Mouse (Mus musculus) left cerebral cortex, adult 8-10 months (tissue): ENCODE measurements at regions not wholly inside any gene's neighbourhood (a gene's known extent, or its start where the extent isn't known, plus 50 kb on each side); places are given as distances from the start of the nearest gene placed in this dataset.

ENCODE experiments used
- DNase-seq, 2 experiments: peaks; one replicate each; pipeline ENCODE4 v3.0.0; 2022; ENCODE audit warnings: low spot score in 2 of 2

- no peak for DNase-seq
Measured at GRCm38 (mm10) chrX:11829411-11830002, 330.6 kb downstream of the Bcor start.

- no peak for DNase-seq
Measured at GRCm38 (mm10) chrX:11837566-11837965, 322.6 kb downstream of the Bcor start.

- DNase-seq: peak in 1 of 2 experiments; percentile 39
Measured at GRCm38 (mm10) chrX:11839665-11840245, 320.4 kb downstream of the Bcor start.

- DNase-seq: no peak
Measured at GRCm38 (mm10) chrX:11840319-11841035, 319.7 kb downstream of the Bcor start.

GRCm38 (mm10) chrX:11845566-11845965 lies 314.6 kb downstream of the Bcor start:
- no peak for DNase-seq

GRCm38 (mm10) chrX:11855910-11856309 lies 304.2 kb downstream of the Bcor start:
- no peak for DNase-seq

GRCm38 (mm10) chrX:11859396-11859795 lies 300.8 kb downstream of the Bcor start:
- DNase-seq: no peak

GRCm38 (mm10) chrX:11861119-11861708 lies 298.9 kb downstream of the Bcor start:
- DNase-seq: no peak

GRCm38 (mm10) chrX:11861892-11862291 lies 298.3 kb downstream of the Bcor start:
- no peak for DNase-seq

GRCm38 (mm10) chrX:11863106-11863505 lies 297.0 kb downstream of the Bcor start:
- DNase-seq: no peak

- no peak for DNase-seq
Measured at GRCm38 (mm10) chrX:11873913-11874312, 286.2 kb downstream of the Bcor start.

- DNase-seq: no peak
Measured at GRCm38 (mm10) chrX:11876636-11877035, 283.5 kb downstream of the Bcor start.

- DNase-seq: no peak
Measured at GRCm38 (mm10) chrX:11878028-11878427, 282.1 kb downstream of the Bcor start.

- no peak for DNase-seq
Measured at GRCm38 (mm10) chrX:11880972-11881371, 279.2 kb downstream of the Bcor start.

- no peak for DNase-seq
Measured at GRCm38 (mm10) chrX:11883738-11884716, 276.1 kb downstream of the Bcor start.

- DNase-seq: no peak
Measured at GRCm38 (mm10) chrX:11892396-11892795, 267.8 kb downstream of the Bcor start.

- no peak for DNase-seq
Measured at GRCm38 (mm10) chrX:11893606-11894279, 266.4 kb downstream of the Bcor start.

GRCm38 (mm10) chrX:11894280-11894662 lies 265.9 kb downstream of the Bcor start:
- no peak for DNase-seq

GRCm38 (mm10) chrX:11895396-11895795 lies 264.8 kb downstream of the Bcor start:
- no peak for DNase-seq

GRCm38 (mm10) chrX:11898280-11898679 lies 261.9 kb downstream of the Bcor start:
- DNase-seq: no peak

- DNase-seq: no peak
Measured at GRCm38 (mm10) chrX:11899051-11899450, 261.1 kb downstream of the Bcor start.
